In the genomic region with DNA sequence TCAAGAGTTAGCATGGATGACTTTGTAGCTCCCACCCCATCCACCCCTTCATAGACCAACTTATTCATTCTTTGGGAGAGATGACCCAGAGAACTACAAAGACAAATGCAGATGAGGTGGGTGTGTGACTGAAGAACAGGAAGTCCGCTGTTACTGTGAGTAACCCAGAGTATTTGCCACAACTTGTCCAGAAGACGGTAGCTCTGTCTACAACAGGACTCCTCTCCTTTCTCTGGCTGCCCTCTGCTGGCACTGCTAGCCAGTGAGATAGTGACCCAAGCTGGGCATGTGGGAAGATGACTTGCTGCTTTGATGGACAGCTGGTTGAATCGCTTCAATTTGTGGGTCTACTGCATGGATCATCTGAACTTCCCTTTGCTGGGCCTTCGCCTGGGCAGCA, we compare ENCODE assay signal across 9 mouse cellular contexts. TPM values are rescaled to one million over a fixed set of nuclear protein-coding genes. Genes with fewer than 3 reads are reported as not detected.
A peak's percentile ranks its signal among the peaks of the same experiment; 100 is the strongest.
DNase-seq lines count a peak whose midpoint lies in the region; ATAC-seq and TF ChIP-seq lines count a peak whose summit lies in the region.
"Had no signal": no experiment of that assay in that cellular context is flagged by ENCODE, and none has a peak within 500 bp of the region (broad histone marks: within the 10 kb centered on the region; RNA-seq: fewer than 3 reads in every experiment).

No protein-coding gene starts in this region.

- TF ChIP-seq CTCF in kidney, adult 2 months (conservative IDR thresholded peaks at IDR 0.05; ENCODE audit: insufficient read depth, insufficient read length, low read depth, low read length), result peak; percentile 71

- no peaks in the 10 kb centered on the region for H3K27me3 ChIP-seq in kidney, adult 2 months (replicated peaks; ENCODE audit: control insufficient read depth, insufficient read depth, low read length)

- no peaks in the 10 kb centered on the region for H3K4me1 ChIP-seq in kidney, adult 2 months (ENCODE audit: control insufficient read depth, insufficient read depth, low read length)

- 66% methylated on average over 4 of the region's 4 CpGs for WGBS in kidney, adult 2 months

- no peak overlapping the region for H3K27ac ChIP-seq in kidney, adult 2 months (ENCODE audit: insufficient read depth, low read depth, low read length)

- no peak overlapping the region for H3K4me3 ChIP-seq in kidney, adult 2 months (ENCODE audit: insufficient read depth, low read depth, low read length)

- no peak for ATAC-seq in erythroblast, adult 5-6 weeks (replicated peaks; ENCODE audit: low FRiP score, poor library complexity, severe bottlenecking)

- peak; percentile 1 for DNase-seq in cerebellum, adult 11 months
- DNase-seq in cerebellum, adult 8-10 months, result no peak
- peak; percentile 88 for DNase-seq in 3T3-L1 (ENCODE audit: low read depth, low spot score)
- DNase-seq in fibroblast of lung, adult 2 months (ENCODE audit: low read depth), result peak; percentile 26
- DNase-seq in kidney, adult 2 months, result peak; percentile 62
- DNase-seq in lung, postnatal 36 days, result peak; percentile 39
- no peak for DNase-seq in frontal cortex, postnatal 36 days (ENCODE audit: low spot score in 2 of 2)

- no peaks in the 10 kb centered on the region for H3K36me3 ChIP-seq in kidney, adult 2 months (ENCODE audit: control insufficient read depth, insufficient read depth, low read length)

- no peak for TF ChIP-seq POLR2A in kidney, adult 2 months (IDR thresholded peaks at IDR 0.05; ENCODE audit: low read depth, low read length)

RNA-seq across cellular contexts. Expression of a gene that starts 28.9 kb away (rescaled TPM):
- 143 and 159 TPM in 2 replicates for polyA plus RNA-seq in kidney, adult 2 months (2012; rRNA removed)
- not detected in 2 replicates for total RNA-seq in erythroblast, adult 5-6 weeks (2015; ENCODE audit: low replicate concordance)
- total RNA-seq in erythroblast, adult 5-6 weeks (2017; ENCODE audit: low replicate concordance), result not detected in 2 replicates
- total RNA-seq: common myeloid progenitor, adult 5-6 weeks had no signal

Comparison
In these comparisons a context has a peak if more than half of its experiments do, and no peak if none do; other contexts are left out.
1. DNase-seq: peak in cerebellum, adult 11 months (single experiment), 3T3-L1 (single experiment), fibroblast of lung, adult 2 months (single experiment), kidney, adult 2 months (single experiment) and lung, postnatal 36 days (single experiment); none in cerebellum, adult 8-10 months (single experiment) and frontal cortex, postnatal 36 days (0 of 2).